Mouse (Mus musculus): ENCODE results near the gene Efr3b. TPM values are rescaled to one million over a fixed set of nuclear protein-coding genes. Genes with fewer than 3 reads are reported as not detected.
"Not testable (repeated sequence)": the region's sequence is repeated elsewhere in the genome, so short reads cannot be mapped to it uniquely, and the experiment has no call there.

The Efr3b gene
- polyA plus RNA-seq, 1 experiment: not detected

GRCm38 (mm10) chr12:3954651-3955050 is 84.1 kb downstream of the Efr3b start, which contains the start of gene Pomc:
Gene Pomc (plus strand): TSS chr12:3954951.
- 27% methylated on average over 22 of the region's 22 CpGs for WGBS
- peaks cover 5% of the 10 kb centered on the region for H3K4me1 ChIP-seq (ENCODE audit: control insufficient read depth, insufficient read depth, low read length)
- H3K27ac ChIP-seq (ENCODE audit: insufficient read depth, low read depth, low read length): no peak within 1 kb of the TSS
- TF ChIP-seq POLR2A (IDR thresholded peaks at IDR 0.05; ENCODE audit: insufficient read depth, low read depth, low read length) (no peak), CTCF (IDR thresholded peaks at IDR 0.05; ENCODE audit: insufficient read depth, low read depth, low read length) (no peak)
- H3K4me3 ChIP-seq (ENCODE audit: insufficient read depth, low read depth, low read length): no peak within 1 kb of the TSS

DNA sequence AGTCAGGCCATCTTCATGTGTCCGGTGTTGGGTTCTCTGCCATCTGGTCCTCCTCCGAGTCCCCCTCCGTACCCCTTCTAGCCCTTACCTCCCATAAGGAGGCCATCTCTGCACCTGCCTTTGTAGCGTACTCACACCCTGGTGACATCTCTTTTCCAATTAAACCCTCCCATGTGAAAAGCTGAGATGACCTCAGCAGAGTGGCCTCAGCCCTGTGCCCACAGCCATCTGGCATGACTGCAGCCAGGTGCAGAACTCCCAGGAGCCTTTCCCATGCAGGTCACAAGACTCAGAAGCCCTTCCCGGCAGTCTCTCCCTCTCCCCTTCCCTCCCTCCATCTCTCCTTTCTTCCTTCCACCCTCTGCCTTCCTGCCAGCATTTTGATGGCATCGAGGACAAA is 91.2 kb downstream of the Efr3b start:
- TF ChIP-seq CTCF (IDR thresholded peaks at IDR 0.05; ENCODE audit: insufficient read depth, low read depth, low read length) (no peak), POLR2A (IDR thresholded peaks at IDR 0.05; ENCODE audit: insufficient read depth, low read depth, low read length) (no peak)
- WGBS: 72% methylated on average over 6 of the region's 6 CpGs
- Histone ChIP-seq H3K4me3 (ENCODE audit: insufficient read depth, low read depth, low read length) (no peak overlapping the region), H3K27ac (ENCODE audit: insufficient read depth, low read depth, low read length) (no peak overlapping the region), H3K4me1 (ENCODE audit: control insufficient read depth, insufficient read depth, low read length) (no peaks in the 10 kb centered on the region)

DNA sequence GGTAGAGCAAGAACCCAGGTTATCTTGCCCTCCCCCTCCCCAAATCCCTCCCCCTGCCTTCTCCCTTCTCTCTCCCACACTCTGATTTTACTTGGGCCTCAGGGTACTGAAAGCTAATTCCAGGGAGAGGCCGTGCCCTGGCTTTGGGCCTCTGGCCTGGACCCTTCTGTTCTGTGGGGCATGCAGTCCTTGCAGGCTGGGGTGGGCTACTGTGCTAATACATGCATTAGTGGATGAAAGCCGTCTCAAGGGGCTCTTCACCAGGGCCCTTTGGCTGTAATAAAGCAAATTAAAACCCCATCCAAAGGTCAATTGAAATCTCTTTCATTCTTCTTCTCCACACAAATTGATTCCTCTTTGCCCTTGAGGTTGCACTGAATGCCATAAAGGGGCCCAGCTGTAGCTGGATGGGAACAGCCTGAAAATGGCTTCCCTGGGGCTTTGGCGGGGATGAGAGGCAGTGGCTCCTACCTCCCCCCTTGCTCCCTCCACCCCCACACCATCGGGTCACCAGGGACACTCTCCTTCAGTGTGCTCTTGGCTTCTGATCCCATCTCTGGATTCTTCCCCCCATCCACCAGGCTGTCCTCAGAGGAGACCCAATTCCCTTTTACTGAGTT is 94.2 kb downstream of the Efr3b start:
- Histone ChIP-seq H3K4me1 (ENCODE audit: control insufficient read depth, insufficient read depth, low read length) (no peaks in the 10 kb centered on the region), H3K27ac (ENCODE audit: insufficient read depth, low read depth, low read length) (no peak overlapping the region), H3K4me3 (ENCODE audit: insufficient read depth, low read depth, low read length) (no peak overlapping the region)
- 70% methylated on average over 4 of the region's 4 CpGs for WGBS
- TF ChIP-seq CTCF (IDR thresholded peaks at IDR 0.05; ENCODE audit: insufficient read depth, low read depth, low read length) (no peak), POLR2A (IDR thresholded peaks at IDR 0.05; ENCODE audit: insufficient read depth, low read depth, low read length) (no peak)

GRCm38 (mm10) chr12:3942026-3942425 is 96.7 kb downstream of the Efr3b start:
- H3K27ac ChIP-seq (ENCODE audit: insufficient read depth, low read depth, low read length): no peak overlapping the region
- no peak for TF ChIP-seq POLR2A (IDR thresholded peaks at IDR 0.05; ENCODE audit: insufficient read depth, low read depth, low read length)
- no peak for TF ChIP-seq CTCF (IDR thresholded peaks at IDR 0.05; ENCODE audit: insufficient read depth, low read depth, low read length)
- no peak overlapping the region for H3K4me3 ChIP-seq (ENCODE audit: insufficient read depth, low read depth, low read length)
- 47% methylated on average over 11 of the region's 11 CpGs for WGBS
- H3K4me1 ChIP-seq (ENCODE audit: control insufficient read depth, insufficient read depth, low read length): no peaks in the 10 kb centered on the region

GRCm38 (mm10) chr12:3930090-3930865 is 108.4 kb downstream of the Efr3b start:
- not testable (repeated sequence) for H3K27ac ChIP-seq (ENCODE audit: insufficient read depth, low read depth, low read length); H3K4me3 ChIP-seq (ENCODE audit: insufficient read depth, low read depth, low read length); H3K4me1 ChIP-seq (ENCODE audit: control insufficient read depth, insufficient read depth, low read length)
- WGBS: 59% methylated on average over 36 of the region's 47 CpGs

- 37% methylated on average over 3 of the region's 3 CpGs for WGBS
- Histone ChIP-seq H3K4me1 (ENCODE audit: control insufficient read depth, insufficient read depth, low read length) (peaks cover 3% of the 10 kb centered on the region), H3K27ac (ENCODE audit: insufficient read depth, low read depth, low read length) (no peak overlapping the region), H3K4me3 (ENCODE audit: insufficient read depth, low read depth, low read length) (no peak overlapping the region)
- TF ChIP-seq CTCF (IDR thresholded peaks at IDR 0.05; ENCODE audit: insufficient read depth, low read depth, low read length): 0 out of 2 replicates have a peak, but pooled peaks have one; percentile 20
- no peak for TF ChIP-seq POLR2A (IDR thresholded peaks at IDR 0.05; ENCODE audit: insufficient read depth, low read depth, low read length)
Observed at GRCm38 (mm10) chr12:3928841-3929240, 109.9 kb downstream of the Efr3b start.

GRCm38 (mm10) chr12:3926127-3926526 is 112.6 kb downstream of the Efr3b start:
- Histone ChIP-seq H3K4me1 (ENCODE audit: control insufficient read depth, insufficient read depth, low read length) (peaks cover 3% of the 10 kb centered on the region), H3K4me3 (ENCODE audit: insufficient read depth, low read depth, low read length) (no peak overlapping the region), H3K27ac (ENCODE audit: insufficient read depth, low read depth, low read length) (no peak overlapping the region)
- WGBS: 6% methylated on average over 1 of the region's 1 CpGs
- no peak for TF ChIP-seq POLR2A (IDR thresholded peaks at IDR 0.05; ENCODE audit: insufficient read depth, low read depth, low read length)
- TF ChIP-seq CTCF (IDR thresholded peaks at IDR 0.05; ENCODE audit: insufficient read depth, low read depth, low read length): peak; percentile 21; the same call in 1 of the 2 replicates

- no peak overlapping the region for H3K4me3 ChIP-seq (ENCODE audit: insufficient read depth, low read depth, low read length)
- peaks cover 7% of the 10 kb centered on the region; the same call in 1 of the 2 replicates for H3K4me1 ChIP-seq (ENCODE audit: control insufficient read depth, insufficient read depth, low read length)
- H3K27ac ChIP-seq (ENCODE audit: insufficient read depth, low read depth, low read length): no peak overlapping the region
- TF ChIP-seq CTCF (IDR thresholded peaks at IDR 0.05; ENCODE audit: insufficient read depth, low read depth, low read length) (no peak), POLR2A (IDR thresholded peaks at IDR 0.05; ENCODE audit: insufficient read depth, low read depth, low read length) (no peak)
- WGBS: 94% methylated on average over 3 of the region's 3 CpGs
Observed at GRCm38 (mm10) chr12:3919423-3919822, 119.3 kb downstream of the Efr3b start.

DNA sequence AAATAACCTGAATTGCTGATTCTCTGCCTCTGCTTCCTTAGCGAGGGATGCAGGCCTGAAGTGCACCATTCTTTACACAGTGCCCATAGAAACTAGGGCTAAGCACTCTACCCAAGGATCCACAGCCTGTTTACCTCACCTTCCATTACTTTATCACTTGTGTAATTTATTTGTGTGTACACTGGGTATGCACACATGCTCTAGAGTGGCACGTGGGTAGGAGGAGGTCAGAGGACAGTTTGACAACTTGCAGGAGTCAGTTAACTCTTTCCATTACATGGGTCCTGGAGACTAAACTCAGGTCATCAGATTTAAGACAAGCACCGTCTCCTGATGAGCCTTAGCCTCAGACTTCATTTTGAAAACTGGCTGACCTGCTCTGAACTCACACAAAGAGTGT is 120.1 kb downstream of the Efr3b start:
- Histone ChIP-seq H3K4me3 (ENCODE audit: insufficient read depth, low read depth, low read length) (no peak overlapping the region), H3K27ac (ENCODE audit: insufficient read depth, low read depth, low read length) (no peak overlapping the region), H3K4me1 (ENCODE audit: control insufficient read depth, insufficient read depth, low read length) (peaks cover 7% of the 10 kb centered on the region; the same call in 1 of the 2 replicates)
- WGBS: 78% methylated on average over 3 of the region's 3 CpGs
- no peak for TF ChIP-seq POLR2A (IDR thresholded peaks at IDR 0.05; ENCODE audit: insufficient read depth, low read depth, low read length)
- no peak for TF ChIP-seq CTCF (IDR thresholded peaks at IDR 0.05; ENCODE audit: insufficient read depth, low read depth, low read length)

Data from olfactory bulb, adult 2 months (tissue).